Comparison of ENCODE assay signal across 8 mouse cellular contexts in genomic region chr11:102946265-102946991, GRCm38 (mm10). TPM values are rescaled to one million over a fixed set of nuclear protein-coding genes. Genes with fewer than 3 reads are reported as not detected.
A peak's percentile ranks its signal among the peaks of the same experiment; 100 is the strongest.
DNase-seq lines count a peak whose midpoint lies in the region; ATAC-seq and TF ChIP-seq lines count a peak whose summit lies in the region.

Gene C1ql1, minus strand, starts transcription at chr11:102946688.

- peak within 1 kb of the TSS; percentile 53 for H3K4me2 ChIP-seq in heart, postnatal 0 days (ENCODE audit: low read depth, low read length)
- H3K4me2 ChIP-seq in liver, embryonic 14.5 days (ENCODE audit: low read depth), result peak within 1 kb of the TSS; percentile 44
- H3K4me2 ChIP-seq in stomach, embryonic 14.5 days (replicated peaks; ENCODE audit: low read depth, low read length), result peak within 1 kb of the TSS; percentile 76

- ATAC-seq in heart, postnatal 0 days (ENCODE audit: insufficient read depth, low read depth), result peak; percentile 95
- ATAC-seq in liver, embryonic 14.5 days (ENCODE audit: insufficient read depth), result peak; percentile 83
- ATAC-seq in stomach, embryonic 14.5 days (ENCODE audit: insufficient number of reproducible peaks, insufficient read depth, low FRiP score, low read depth), result peak; percentile 86

- peak within 1 kb of the TSS; percentile 11 for H3K4me3 ChIP-seq in brown adipose tissue, adult 24 weeks (ENCODE audit: insufficient read depth, low read depth, low read length)
- peak within 1 kb of the TSS; percentile 53 for H3K4me3 ChIP-seq in forebrain, embryonic 10.5 days
- H3K4me3 ChIP-seq in heart, postnatal 0 days (ENCODE audit: low read depth, low read length), result peak within 1 kb of the TSS; percentile 31
- H3K4me3 ChIP-seq in liver, embryonic 14.5 days (ENCODE audit: insufficient read depth in 1 of 2, low read depth in 2 of 2, low read length in 2 of 2), result peak within 1 kb of the TSS; percentile 14 to 34; a peak in 3 of 4 replicates
- H3K4me3 ChIP-seq in stomach, embryonic 14.5 days (ENCODE audit: low read depth, low read length), result peak within 1 kb of the TSS; percentile 38

- WGBS in forebrain, embryonic 10.5 days, result under 1% methylated on average over 81 of the region's 87 CpGs
- WGBS in heart, postnatal 0 days, result 1% methylated on average over 51 of the region's 87 CpGs
- 2% methylated on average over 85 of the region's 87 CpGs for WGBS in liver, embryonic 14.5 days (ENCODE audit: insufficient replicate concordance)
- under 1% methylated on average over 66 of the region's 87 CpGs for WGBS in stomach, embryonic 14.5 days

- no peak within 1 kb of the TSS for H3K27ac ChIP-seq in brown adipose tissue, adult 24 weeks (replicated peaks; ENCODE audit: low read depth, low read length)
- peak within 1 kb of the TSS; percentile 81 for H3K27ac ChIP-seq in forebrain, embryonic 10.5 days
- H3K27ac ChIP-seq in heart, postnatal 0 days (ENCODE audit: low read depth), result no peak within 1 kb of the TSS
- H3K27ac ChIP-seq in liver, embryonic 14.5 days, result no peak within 1 kb of the TSS
- H3K27ac ChIP-seq in stomach, embryonic 14.5 days (ENCODE audit: low read length), result no peak within 1 kb of the TSS

- TF ChIP-seq CTCF in heart, postnatal 0 days (IDR thresholded peaks at IDR 0.05; ENCODE audit: low read depth), result no peak
- TF ChIP-seq CTCF in liver, embryonic 14.5 days (IDR thresholded peaks at IDR 0.05; ENCODE audit: low read depth), result no peak

- H3K9me3 ChIP-seq in forebrain, embryonic 10.5 days, result no peaks in the 10 kb centered on the region
- H3K9me3 ChIP-seq in heart, postnatal 0 days (replicated peaks; ENCODE audit: control insufficient read depth, low read length), result no peaks in the 10 kb centered on the region
- H3K9me3 ChIP-seq in liver, embryonic 14.5 days (ENCODE audit: control insufficient read depth, low read length), result no peaks in the 10 kb centered on the region
- no peaks in the 10 kb centered on the region for H3K9me3 ChIP-seq in stomach, embryonic 14.5 days (ENCODE audit: control insufficient read depth, low read depth, low read length)

- DNase-seq in CD4-positive, CD25-positive, alpha-beta regulatory T cell, adult 2 months (ENCODE audit: low read depth, low spot score), result peak; percentile 84
- peak; percentile 90 for DNase-seq in forebrain, embryonic 10.5 days (ENCODE audit: extremely low spot score, low spot score)
- DNase-seq in heart, postnatal 0 days (ENCODE audit: low spot score), result peak; percentile 80
- DNase-seq in kidney, postnatal 25 days, result peak; percentile 87 to 94
- DNase-seq in liver, embryonic 14.5 days (ENCODE audit: low read depth in 3 of 3, low spot score in 3 of 3), result peak; percentile 70
- peak; percentile 55 to 67 for DNase-seq in natural killer cell, adult 2 months (ENCODE audit: low spot score in 2 of 2)

- H3K36me3 ChIP-seq in forebrain, embryonic 10.5 days (replicated peaks), result no peaks in the 10 kb centered on the region
- H3K36me3 ChIP-seq in heart, postnatal 0 days (replicated peaks; ENCODE audit: control insufficient read depth, insufficient read depth, low read length), result no peaks in the 10 kb centered on the region
- H3K36me3 ChIP-seq in liver, embryonic 14.5 days (replicated peaks; ENCODE audit: control insufficient read depth, insufficient read depth, low read depth), result no peaks in the 10 kb centered on the region
- no peaks in the 10 kb centered on the region for H3K36me3 ChIP-seq in stomach, embryonic 14.5 days (ENCODE audit: control insufficient read depth, insufficient read depth, low read length)

- peaks cover 94% of the 10 kb centered on the region for H3K27me3 ChIP-seq in forebrain, embryonic 10.5 days (ENCODE audit: poor library complexity, severe bottlenecking)
- H3K27me3 ChIP-seq in heart, postnatal 0 days (ENCODE audit: control insufficient read depth, insufficient read depth, low read length), result peaks cover 86% of the 10 kb centered on the region
- peaks cover 91% of the 10 kb centered on the region for H3K27me3 ChIP-seq in liver, embryonic 14.5 days (ENCODE audit: control insufficient read depth, insufficient read depth, low read length)
- H3K27me3 ChIP-seq in stomach, embryonic 14.5 days (ENCODE audit: control insufficient read depth, insufficient read depth, low read length), result peaks cover 24% of the 10 kb centered on the region

- H3K9ac ChIP-seq in heart, postnatal 0 days (replicated peaks; ENCODE audit: low read depth, low read length), result no peak within 1 kb of the TSS
- H3K9ac ChIP-seq in liver, embryonic 14.5 days (replicated peaks), result no peak within 1 kb of the TSS
- no peak within 1 kb of the TSS for H3K9ac ChIP-seq in stomach, embryonic 14.5 days (replicated peaks; ENCODE audit: low read depth, low read length)

- no peak for TF ChIP-seq EP300 in heart, postnatal 0 days (IDR thresholded peaks at IDR 0.05; ENCODE audit: low read depth)
- no peak for TF ChIP-seq EP300 in liver, embryonic 14.5 days (IDR thresholded peaks at IDR 0.05; ENCODE audit: low read depth)

- H3K4me1 ChIP-seq in brown adipose tissue, adult 24 weeks (ENCODE audit: control insufficient read depth, insufficient read depth, insufficient read length, low read length), result peaks cover 2% of the 10 kb centered on the region; the same call in 1 of the 2 replicates
- peaks cover 54% of the 10 kb centered on the region for H3K4me1 ChIP-seq in forebrain, embryonic 10.5 days
- peaks cover 9% of the 10 kb centered on the region for H3K4me1 ChIP-seq in heart, postnatal 0 days (ENCODE audit: control insufficient read depth, insufficient read depth)
- peaks cover 0 to 6% of the 10 kb centered on the region in 2 experiments; a peak in 1 of 4 replicates for H3K4me1 ChIP-seq in liver, embryonic 14.5 days (replicated peaks; ENCODE audit: control insufficient read depth in 2 of 2, insufficient read depth in 2 of 2, low read length in 1 of 2)
- peaks cover 27% of the 10 kb centered on the region for H3K4me1 ChIP-seq in stomach, embryonic 14.5 days (ENCODE audit: control insufficient read depth, insufficient read depth, low read length)

RNA-seq across cellular contexts. Expression of gene C1ql1, which starts in this region (rescaled TPM):
- polyA plus RNA-seq in brown adipose tissue, adult 24 weeks (2012; ENCODE audit: insufficient read depth, insufficient read length, missing spikeins), result not detected in 2 replicates
- 2.6 and 2.8 TPM in 2 replicates for polyA plus RNA-seq in forebrain, embryonic 10.5 days (2016; fragmentation: Nextera tagmentation; extraction: Ambion mirVana)
- total RNA-seq in heart, postnatal 0 days (2014; rRNA removed; ENCODE audit: low replicate concordance), result 1.1 TPM in 1 of 2 replicates, not detected in the other
- 0.10 TPM in 1 of 2 replicates, not detected in the other for polyA plus RNA-seq in heart, postnatal 0 days (2015; fragmentation: Nextera tagmentation; extraction: Ambion mirVana)
- 0.17 and 0.21 TPM in 2 replicates for polyA plus RNA-seq in liver, embryonic 14.5 days (2012; rRNA removed)
- polyA plus RNA-seq in liver, embryonic 14.5 days (2014; fragmentation: Nextera tagmentation; extraction: Ambion mirVana), result 0.15 TPM in 1 of 2 replicates, not detected in the other
- polyA plus RNA-seq in stomach, embryonic 14.5 days (2014; fragmentation: Nextera tagmentation; extraction: Ambion mirVana), result 9.4 and 11.1 TPM in 2 replicates

Comparison
In these comparisons a context has a peak if more than half of its experiments do, and no peak if none do; other contexts are left out.
1. Peak in DNase-seq, ATAC-seq, H3K4me3 ChIP-seq and H3K4me2 ChIP-seq in liver, embryonic 14.5 days; RNA of the gene not detected or under 1 TPM.